Mouse (Mus musculus) E14TG2a.4 (cell line): ENCODE measurements around the gene Ank2.
"Not testable (repeated sequence)": the region's sequence is repeated elsewhere in the genome, so short reads cannot be mapped to it uniquely, and the experiment has no call there.

Experiments
- H3K27me3 ChIP-seq: 2 replicates; pipeline ENCODE4 v1.6.1; 2014; ENCODE audit warnings: low read length, control low read depth; ENCODE audit not compliant: insufficient read depth
- H3K36me3 ChIP-seq: 2 replicates; pipeline ENCODE4 v1.6.1; 2014; ENCODE audit warnings: low read length, control low read depth; ENCODE audit not compliant: insufficient read depth
- H3K4me1 ChIP-seq: replicated peaks from 2 replicates; pipeline ENCODE4 v1.6.1; 2014; ENCODE audit warnings: low read depth, low read length, control low read depth
- H3K4me3 ChIP-seq: replicated peaks from 2 replicates; pipeline ENCODE4 v1.5.1; 2014; ENCODE audit warnings: mild to moderate bottlenecking, low read length
- H3K9me3 ChIP-seq: 2 replicates; pipeline ENCODE4 v1.6.1; 2014; ENCODE audit warnings: low read length, control low read depth
- CTCF ChIP-seq: conservative IDR thresholded peaks from 2 replicates; pipeline ENCODE4 v1.5.1; 2014; ENCODE audit warnings: low read length
- NANOG ChIP-seq: IDR thresholded peaks from 2 replicates; pipeline ENCODE4 v1.6.1; 2014; ENCODE audit warnings: borderline replicate concordance, low read length, mixed read lengths
- POU5F1 ChIP-seq: IDR thresholded peaks from 2 replicates; pipeline ENCODE4 v1.6.1; 2014; ENCODE audit warnings: low read length, borderline replicate concordance

Gene Ank2

GRCm38 (mm10) chr3:127507878-127508783, 9.0 kb upstream of the Ank2 start:
- Histone ChIP-seq H3K36me3 (no peaks in the 10 kb centered on the region), H3K9me3 (no peaks in the 10 kb centered on the region), H3K27me3 (no peaks in the 10 kb centered on the region), H3K4me3 (no peak overlapping the region), H3K4me1 (no peaks in the 10 kb centered on the region)
- TF ChIP-seq NANOG (no peak), POU5F1 (no peak)

- peak overlapping the region; percentile 79 for H3K4me3 ChIP-seq
- H3K4me1 ChIP-seq = peaks cover 18% of the 10 kb centered on the region
- TF ChIP-seq NANOG (no peak), POU5F1 (no peak), CTCF (no peak)
- H3K36me3 ChIP-seq = no peaks in the 10 kb centered on the region
- peaks cover 33% of the 10 kb centered on the region for H3K27me3 ChIP-seq
- H3K9me3 ChIP-seq = no peaks in the 10 kb centered on the region
These were observed 881 bp downstream of the Ank2 start for GRCm38 (mm10) chr3:127498197-127498741.

- H3K4me1 ChIP-seq = peaks cover 19% of the 10 kb centered on the region
- H3K36me3 ChIP-seq = no peaks in the 10 kb centered on the region
- H3K4me3 ChIP-seq = no peak overlapping the region
- TF ChIP-seq CTCF (no peak), NANOG (no peak)
- no peaks in the 10 kb centered on the region for H3K9me3 ChIP-seq
- H3K27me3 ChIP-seq = peaks cover 4% of the 10 kb centered on the region
These were observed 6.5 kb downstream of the Ank2 start for GRCm38 (mm10) chr3:127492663-127493062.

GRCm38 (mm10) chr3:127487302-127487701, 11.8 kb downstream of the Ank2 start:
- no peaks in the 10 kb centered on the region for H3K36me3 ChIP-seq
- no peak for TF ChIP-seq CTCF
- TF ChIP-seq NANOG = no peak
- TF ChIP-seq POU5F1 = no peak
- H3K4me1 ChIP-seq = peaks cover 22% of the 10 kb centered on the region
- no peak overlapping the region for H3K4me3 ChIP-seq
- H3K9me3 ChIP-seq = no peaks in the 10 kb centered on the region
- peaks cover 12% of the 10 kb centered on the region for H3K27me3 ChIP-seq

- H3K27me3 ChIP-seq = peaks cover 10% of the 10 kb centered on the region
- peaks cover 22% of the 10 kb centered on the region for H3K4me1 ChIP-seq
- no peak overlapping the region for H3K4me3 ChIP-seq
- no peak for TF ChIP-seq POU5F1
- no peaks in the 10 kb centered on the region for H3K36me3 ChIP-seq
- no peaks in the 10 kb centered on the region for H3K9me3 ChIP-seq
These were observed 14.0 kb downstream of the Ank2 start for GRCm38 (mm10) chr3:127485174-127485573.

GRCm38 (mm10) chr3:127481658-127482057, 17.5 kb downstream of the Ank2 start:
- Histone ChIP-seq H3K4me3 (no peak overlapping the region), H3K27me3 (peaks cover 10% of the 10 kb centered on the region), H3K9me3 (no peaks in the 10 kb centered on the region), H3K36me3 (no peaks in the 10 kb centered on the region), H3K4me1 (no peaks in the 10 kb centered on the region; the same call in 1 of the 2 replicates)
- TF ChIP-seq CTCF (no peak), POU5F1 (no peak), NANOG (no peak)

GRCm38 (mm10) chr3:127480369-127480768, 18.8 kb downstream of the Ank2 start:
- peaks cover 10% of the 10 kb centered on the region for H3K27me3 ChIP-seq
- not testable (repeated sequence) for H3K4me3 ChIP-seq, H3K36me3 ChIP-seq, H3K4me1 ChIP-seq, H3K9me3 ChIP-seq

GRCm38 (mm10) chr3:127474115-127474514, 25.0 kb downstream of the Ank2 start:
- Histone ChIP-seq H3K9me3 (no peaks in the 10 kb centered on the region), H3K36me3 (no peaks in the 10 kb centered on the region), H3K4me3 (no peak overlapping the region), H3K4me1 (no peaks in the 10 kb centered on the region), H3K27me3 (peaks cover 8% of the 10 kb centered on the region)
- no peak for TF ChIP-seq NANOG
- no peak for TF ChIP-seq POU5F1
- no peak for TF ChIP-seq CTCF

- TF ChIP-seq CTCF = no peak
- no peak for TF ChIP-seq POU5F1
- no peak for TF ChIP-seq NANOG
- Histone ChIP-seq H3K4me3 (no peak overlapping the region), H3K36me3 (no peaks in the 10 kb centered on the region), H3K9me3 (no peaks in the 10 kb centered on the region), H3K27me3 (peaks cover 8% of the 10 kb centered on the region), H3K4me1 (peaks cover 12% of the 10 kb centered on the region)
These were observed 29.9 kb downstream of the Ank2 start for GRCm38 (mm10) chr3:127469164-127469752.
